Mouse (Mus musculus) kidney, embryonic 16.5 days (tissue): ENCODE measurements around the gene Tkfc. TPM values are rescaled to one million over a fixed set of nuclear protein-coding genes. Genes with fewer than 3 reads are reported as not detected.
A peak's percentile ranks its signal among the peaks of the same experiment; 100 is the strongest.
"Not testable (repeated sequence)": the region's sequence is repeated elsewhere in the genome, so short reads cannot be mapped to it uniquely, and the experiment has no call there.

Experiments used
- ATAC-seq: fragments of 200-750 bp; cut with Nextera tagmentation; 2 replicates; pipeline ENCODE4 v1.8.0; 2017; ENCODE audit warnings: moderate TSS enrichment; ENCODE audit not compliant: low FRiP score, low TSS enrichment
- H3K27ac ChIP-seq: fragments of 300-500 bp; sonication (generic); 2 replicates; pipeline ENCODE4 v1.5.1; 2014; ENCODE audit warnings: low read length
- H3K27me3 ChIP-seq: fragments of 300-500 bp; sonication (generic); 2 replicates; pipeline ENCODE4 v1.6.1; 2014; ENCODE audit warnings: low read length, control low read depth, mixed read lengths; ENCODE audit not compliant: insufficient read depth
- H3K36me3 ChIP-seq: fragments of 300-500 bp; sonication (generic); 2 replicates; pipeline ENCODE4 v1.6.1; 2014; ENCODE audit warnings: low read length, control low read depth, mixed read lengths; ENCODE audit not compliant: insufficient read depth
- H3K4me1 ChIP-seq: fragments of 300-500 bp; sonication (generic); 2 replicates; pipeline ENCODE4 v1.6.1; 2014; ENCODE audit warnings: low read length, control low read depth, mixed read lengths; ENCODE audit not compliant: insufficient read depth
- H3K4me2 ChIP-seq: fragments of 300-500 bp; sonication (generic); replicated peaks from 2 replicates; pipeline ENCODE4 v1.6.1; 2014; ENCODE audit warnings: low read depth, low read length
- H3K4me3 ChIP-seq: fragments of 300-500 bp; sonication (generic); 2 replicates; pipeline ENCODE4 v1.5.1; 2014; ENCODE audit warnings: mild to moderate bottlenecking, low read length
- H3K9ac ChIP-seq: fragments of 300-500 bp; sonication (generic); replicated peaks from 2 replicates; pipeline ENCODE4 v1.6.1; 2014; ENCODE audit warnings: low read length
- H3K9me3 ChIP-seq: fragments of 300-500 bp; sonication (generic); 2 replicates; pipeline ENCODE4 v1.6.1; 2016; ENCODE audit warnings: low read length, control low read depth
- WGBS: fragments of 180-500 bp; shearing (Covaris S2); extraction: QIAGEN DNeasy Blood & Tissue Kit; methylation state at CpG from one replicate; pipeline ENCODE4 v1.1.7; 2014; 5-methylcytosine and 5-hydroxymethylcytosine counted together
- polyA plus RNA-seq: library from polyadenylated mRNA; unstranded; fragments of >200 nt; fragmentation: Nextera tagmentation; extraction: Ambion mirVana; gene quantifications from 2 replicates; pipeline ENCODE4 v1.2.1, GENCODE M21; 2015

The Tkfc gene
- polyA plus RNA-seq, 1 experiment from 2014 or later: 54.9 TPM

GRCm38 (mm10) chr19:10565217-10565616 lies 40.2 kb downstream of the Tkfc start:
- H3K4me1 ChIP-seq: no peaks in the 10 kb centered on the region
- H3K4me2 ChIP-seq: no peak overlapping the region
- H3K4me3 ChIP-seq: no peak overlapping the region
- H3K9me3 ChIP-seq: no peaks in the 10 kb centered on the region
- peaks cover 8% of the 10 kb centered on the region for H3K36me3 ChIP-seq
- 78% methylated on average over 4 of the region's 4 CpGs for WGBS
- H3K27ac ChIP-seq: no peak overlapping the region
- peaks cover 3% of the 10 kb centered on the region; the same call in 1 of the 2 replicates for H3K27me3 ChIP-seq
- ATAC-seq: no peak
- H3K9ac ChIP-seq: no peak overlapping the region

- Histone ChIP-seq H3K27me3 (peaks cover 3% of the 10 kb centered on the region; the same call in 1 of the 2 replicates), H3K4me1 (no peaks in the 10 kb centered on the region), H3K36me3 (no peaks in the 10 kb centered on the region), H3K4me3 (no peak overlapping the region), H3K4me2 (no peak overlapping the region), H3K9me3 (no peaks in the 10 kb centered on the region), H3K9ac (no peak overlapping the region), H3K27ac (no peak overlapping the region)
- 87% methylated on average over 6 of the region's 6 CpGs for WGBS
- ATAC-seq: no peak
Observed at GRCm38 (mm10) chr19:10564278-10564677, 41.2 kb downstream of the Tkfc start.

GRCm38 (mm10) chr19:10562351-10562750 lies 43.1 kb downstream of the Tkfc start:
- Histone ChIP-seq H3K4me3 (no peak overlapping the region), H3K4me2 (no peak overlapping the region), H3K27ac (peak overlapping the region; percentile 4; the same call in 1 of the 2 replicates), H3K27me3 (peaks cover 3% of the 10 kb centered on the region; the same call in 1 of the 2 replicates), H3K9me3 (no peaks in the 10 kb centered on the region), H3K9ac (no peak overlapping the region), H3K36me3 (no peaks in the 10 kb centered on the region), H3K4me1 (no peaks in the 10 kb centered on the region)
- ATAC-seq: no peak
- 73% methylated on average over 5 of the region's 5 CpGs for WGBS

DNA sequence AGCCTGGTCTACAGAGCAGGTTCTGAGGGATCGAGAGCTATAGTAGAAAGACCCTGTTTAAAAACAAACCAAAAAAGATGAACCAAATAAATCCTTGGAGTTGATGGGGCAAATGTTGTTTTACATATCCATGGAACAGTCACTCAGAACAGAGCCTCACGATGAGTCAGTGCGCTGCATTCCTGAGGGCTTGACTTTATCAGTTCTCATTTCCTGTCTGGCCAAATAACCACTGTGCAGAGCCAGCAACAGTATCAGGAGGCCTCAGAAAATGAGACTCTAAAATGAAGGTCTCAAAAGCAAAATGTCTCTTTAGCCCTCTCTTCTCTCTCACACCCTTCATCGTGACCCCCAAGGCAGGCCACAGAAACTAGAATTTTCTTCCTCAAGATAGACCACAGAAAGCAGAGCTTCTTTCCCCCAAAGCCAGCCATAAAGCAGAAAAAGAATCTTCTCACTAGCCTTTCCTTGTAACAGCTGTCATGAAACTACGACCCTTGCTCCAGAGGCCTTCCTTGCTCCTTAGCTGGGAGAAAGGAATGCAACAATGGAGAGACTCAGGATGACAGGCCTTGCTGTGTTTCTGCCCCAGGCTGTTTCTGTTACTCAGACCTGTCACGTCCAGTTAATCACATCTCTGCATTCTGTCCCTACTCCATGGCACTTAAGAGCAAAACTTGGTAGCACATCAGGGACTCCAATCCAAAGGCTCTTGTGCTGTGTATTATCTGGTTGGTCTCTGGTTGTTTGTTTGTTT lies 43.7 kb downstream of the Tkfc start:
- Histone ChIP-seq H3K27ac (peak overlapping the region; percentile 4; the same call in 1 of the 2 replicates), H3K36me3 (no peaks in the 10 kb centered on the region), H3K27me3 (peaks cover 3% of the 10 kb centered on the region; the same call in 1 of the 2 replicates), H3K4me3 (no peak overlapping the region), H3K9me3 (no peaks in the 10 kb centered on the region), H3K4me2 (no peak overlapping the region), H3K4me1 (no peaks in the 10 kb centered on the region), H3K9ac (no peak overlapping the region)
- ATAC-seq: no peak
- WGBS: 49% methylated on average over 6 of the region's 6 CpGs

DNA sequence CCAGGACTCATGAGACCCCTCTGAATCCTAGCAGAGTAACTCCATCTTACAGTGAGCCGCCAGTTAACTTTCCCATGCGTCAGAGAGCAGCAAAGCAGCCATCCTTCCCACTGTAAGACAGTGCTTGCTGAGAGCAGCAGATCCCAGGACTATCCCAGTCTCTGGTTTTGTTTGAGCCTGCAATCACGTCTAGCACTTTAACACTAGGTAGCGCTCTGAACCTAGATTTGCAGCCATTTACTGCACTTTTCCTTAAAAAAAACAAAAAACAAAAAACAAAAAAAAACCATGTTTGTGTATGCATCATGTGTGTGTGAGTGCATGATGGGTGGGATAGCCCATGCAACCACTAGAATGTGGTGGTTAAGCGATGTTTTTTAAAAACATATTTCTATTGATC lies 45.3 kb downstream of the Tkfc start:
- no peak overlapping the region for H3K4me3 ChIP-seq
- 42% methylated on average over 5 of the region's 5 CpGs for WGBS
- H3K9ac ChIP-seq: no peak overlapping the region
- no peak overlapping the region for H3K27ac ChIP-seq
- H3K4me1 ChIP-seq: peaks cover 8% of the 10 kb centered on the region
- no peak for ATAC-seq
- H3K36me3 ChIP-seq: no peaks in the 10 kb centered on the region
- no peaks in the 10 kb centered on the region for H3K9me3 ChIP-seq
- no peak overlapping the region for H3K4me2 ChIP-seq
- H3K27me3 ChIP-seq: no peaks in the 10 kb centered on the region

- not testable (repeated sequence) for H3K36me3 ChIP-seq, H3K27me3 ChIP-seq, H3K9ac ChIP-seq, H3K4me2 ChIP-seq, H3K27ac ChIP-seq, H3K4me3 ChIP-seq, ATAC-seq, H3K9me3 ChIP-seq
- WGBS: 76% methylated on average over 4 of the region's 4 CpGs
- peaks cover 13% of the 10 kb centered on the region for H3K4me1 ChIP-seq
Observed at GRCm38 (mm10) chr19:10557837-10558375, 47.5 kb downstream of the Tkfc start.

DNA sequence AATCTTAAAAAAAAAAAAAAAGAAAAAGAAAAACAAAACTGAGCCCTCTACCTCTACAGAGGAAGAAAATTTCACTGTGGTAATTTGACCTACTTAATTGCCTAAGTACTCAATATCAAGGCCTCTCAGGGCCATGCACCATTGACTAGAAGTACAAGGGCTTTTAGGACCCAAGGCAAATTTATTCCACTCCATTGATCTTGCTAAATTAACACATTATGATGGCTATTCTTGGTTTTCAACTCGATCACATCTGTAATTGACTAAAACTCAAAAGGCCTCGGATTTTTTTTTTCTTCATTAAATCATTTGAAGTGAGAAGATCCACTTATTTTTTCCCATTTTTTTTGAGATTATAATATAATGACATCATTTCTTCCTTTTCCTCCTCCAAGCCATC lies 48.0 kb downstream of the Tkfc start:
- Histone ChIP-seq H3K9me3 (no peaks in the 10 kb centered on the region), H3K4me1 (peaks cover 13% of the 10 kb centered on the region), H3K4me2 (no peak overlapping the region), H3K4me3 (no peak overlapping the region), H3K9ac (no peak overlapping the region), H3K27me3 (no peaks in the 10 kb centered on the region), H3K36me3 (no peaks in the 10 kb centered on the region), H3K27ac (no peak overlapping the region)
- 45% methylated on average over 2 of the region's 2 CpGs for WGBS
- no peak for ATAC-seq

GRCm38 (mm10) chr19:10557001-10557400 lies 48.5 kb downstream of the Tkfc start:
- 49% methylated on average over 2 of the region's 2 CpGs for WGBS
- no peak for ATAC-seq
- H3K27ac ChIP-seq: no peak overlapping the region
- no peak overlapping the region for H3K9ac ChIP-seq
- no peaks in the 10 kb centered on the region for H3K27me3 ChIP-seq
- H3K4me3 ChIP-seq: no peak overlapping the region
- H3K4me1 ChIP-seq: peaks cover 13% of the 10 kb centered on the region
- no peaks in the 10 kb centered on the region for H3K36me3 ChIP-seq
- H3K4me2 ChIP-seq: no peak overlapping the region
- no peaks in the 10 kb centered on the region for H3K9me3 ChIP-seq

GRCm38 (mm10) chr19:10555624-10556510 lies 49.6 kb downstream of the Tkfc start, which contains the start of gene Tmem216:
Gene Tmem216 (minus strand): TSS chr19:10556238.
- Histone ChIP-seq H3K4me2 (peak within 1 kb of the TSS; percentile 83), H3K27ac (peak within 1 kb of the TSS; percentile 65), H3K9me3 (no peaks in the 10 kb centered on the region), H3K36me3 (peaks cover 6% of the 10 kb centered on the region), H3K9ac (peak within 1 kb of the TSS; percentile 77), H3K27me3 (no peaks in the 10 kb centered on the region), H3K4me1 (peaks cover 13% of the 10 kb centered on the region), H3K4me3 (peak within 1 kb of the TSS; percentile 61)
- peak; percentile 99 for ATAC-seq
- WGBS: under 1% methylated on average over 43 of the region's 43 CpGs
